Mouse (Mus musculus) liver, adult 2 months (tissue): Measurements from ENCODE around the gene Prss40.

Experiments
- CTCF ChIP-seq: fragments of 200-500 bp; IDR thresholded peaks from 2 replicates; pipeline ENCODE4 v1.5.1; 2011; ENCODE audit warnings: low read depth, low read length, control low read depth
- POLR2A ChIP-seq: fragments of 200-500 bp; IDR thresholded peaks from 2 replicates; pipeline ENCODE4 v1.6.1; 2011; ENCODE audit warnings: low read length, control low read depth; ENCODE audit not compliant: insufficient read depth; ENCODE audit errors: extremely low read depth

- TF ChIP-seq POLR2A (no peak), CTCF (no peak)
Measured at GRCm38 (mm10) chr1:34518259-34518658, 42.5 kb downstream of the Prss40 start.
